Mouse (Mus musculus): ENCODE results near the gene Olfr126. TPM values are rescaled to one million over a fixed set of nuclear protein-coding genes. Genes with fewer than 3 reads are reported as not detected.

The Olfr126 gene
- total RNA-seq (2017), result not detected in 3 replicates

DNA sequence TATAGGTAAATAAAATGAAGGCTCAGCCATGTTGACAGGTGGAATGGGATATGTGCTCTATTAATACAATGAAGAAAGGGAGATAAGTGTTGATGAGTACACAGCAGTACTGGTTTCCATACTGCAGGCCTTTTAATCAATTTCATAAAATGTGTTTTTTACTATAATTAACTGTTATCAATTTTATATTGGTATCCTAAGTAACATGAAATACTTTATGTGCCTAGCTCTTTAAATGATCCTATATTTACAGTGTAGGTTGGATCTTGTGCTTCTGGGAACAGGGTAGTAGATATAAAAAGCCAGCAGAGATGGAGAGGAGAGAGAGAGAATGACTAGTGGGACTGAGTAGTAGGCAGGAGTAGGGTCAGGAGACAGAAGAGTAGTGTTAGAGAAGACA is at the start of gene Olfr126:
Gene Olfr126, plus strand, starts transcription at position 301 of the 400 bp plus-strand sequence.
- no peak for ATAC-seq (replicated peaks; ENCODE audit: insufficient number of reproducible peaks, low FRiP score, low TSS enrichment, poor library complexity, severe bottlenecking)

DNA sequence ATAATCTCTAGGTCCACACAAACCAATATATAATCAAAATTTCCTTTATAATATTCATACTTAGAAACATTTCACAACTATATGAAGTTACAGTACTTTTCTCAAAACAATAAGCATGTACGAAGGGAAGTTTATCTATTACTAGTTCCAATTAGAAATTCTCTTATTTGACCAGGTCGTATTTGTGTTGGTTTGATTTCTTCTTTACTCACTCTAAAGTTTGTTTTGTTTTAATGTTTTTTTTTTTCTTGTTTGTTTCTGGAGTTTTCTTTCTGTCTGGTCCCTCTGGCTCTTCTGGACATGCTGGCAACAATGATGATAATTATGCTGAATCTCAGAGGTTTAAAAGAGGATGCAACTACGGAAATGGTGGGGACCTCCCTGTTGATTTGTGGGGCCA is 47.7 kb upstream of the Olfr126 start, which contains the start of gene Olfr124:
Gene Olfr124, plus strand, starts transcription at position 301 of the 400 bp plus-strand sequence.
- ATAC-seq (replicated peaks; ENCODE audit: insufficient number of reproducible peaks, low FRiP score, low TSS enrichment, poor library complexity, severe bottlenecking), result no peak

DNA sequence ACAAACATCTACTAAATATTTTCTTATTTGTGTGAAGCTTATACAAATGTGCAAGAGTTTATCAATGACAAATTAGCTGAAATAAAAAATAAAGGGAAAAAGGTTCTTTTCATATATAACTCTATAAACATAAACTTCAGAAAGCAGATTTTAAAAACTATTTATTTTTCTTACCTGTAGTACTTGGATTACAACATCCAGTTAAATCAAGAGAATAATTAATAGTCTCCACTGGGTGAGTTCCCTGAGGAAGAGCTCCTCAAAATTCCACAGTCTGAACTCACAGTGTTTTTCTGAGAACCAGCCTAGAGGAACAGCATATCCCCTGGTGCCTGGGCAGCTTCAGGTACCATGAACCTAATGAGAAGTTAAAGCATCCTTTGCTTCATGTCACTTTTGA is 14.6 kb upstream of the Olfr126 start, which contains the start of gene Olfr125:
Gene Olfr125, plus strand, starts transcription at position 301 of the 400 bp plus-strand sequence.
- ATAC-seq (replicated peaks; ENCODE audit: insufficient number of reproducible peaks, low FRiP score, low TSS enrichment, poor library complexity, severe bottlenecking), result no peak

DNA sequence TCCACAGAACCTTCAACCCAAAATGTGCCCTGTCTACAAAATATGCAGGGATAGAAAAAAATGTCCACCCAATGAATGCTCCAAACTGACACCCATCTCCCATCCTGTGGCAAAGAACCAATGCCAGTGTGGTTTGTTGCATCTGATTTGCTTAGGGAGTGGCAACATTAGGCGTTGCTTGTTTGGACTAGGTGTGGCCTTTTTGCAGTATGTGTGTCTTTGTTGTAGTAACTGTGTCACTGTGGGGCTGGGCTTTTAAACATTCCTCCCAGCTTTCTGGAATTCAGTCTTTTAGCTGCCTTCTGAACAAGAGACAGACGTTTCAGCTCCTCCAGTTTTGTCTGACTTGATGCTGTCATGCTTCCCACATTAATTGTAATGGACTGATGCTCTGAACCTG is 16.6 kb downstream of the Olfr126 start:
- ATAC-seq (replicated peaks; ENCODE audit: insufficient number of reproducible peaks, low FRiP score, low TSS enrichment, poor library complexity, severe bottlenecking), result no peak

DNA sequence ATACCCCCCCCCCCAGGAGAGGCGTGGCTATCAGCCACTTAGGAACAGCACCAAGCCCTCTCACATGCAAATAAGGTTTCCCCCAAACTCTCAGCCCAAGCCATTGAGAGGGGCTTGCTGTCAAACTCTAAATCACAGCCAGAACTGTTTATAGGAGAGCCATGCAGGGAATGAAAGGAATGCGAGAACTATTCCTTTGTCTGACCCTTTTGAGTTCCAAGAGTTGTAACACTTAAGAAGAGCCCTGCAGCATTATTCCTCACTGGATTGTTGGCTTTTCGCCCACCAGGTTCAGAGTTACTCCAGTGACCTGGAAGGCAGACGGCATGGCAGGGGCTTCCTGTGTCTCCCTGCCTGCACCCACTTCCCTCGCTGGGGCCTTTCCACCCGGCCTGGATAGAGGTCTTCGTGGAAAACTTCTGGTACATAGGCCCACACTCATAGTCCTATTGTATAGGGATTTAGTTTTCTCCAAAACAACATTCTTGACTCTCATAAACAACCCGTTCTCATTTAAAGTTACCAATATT is 22.5 kb downstream of the Olfr126 start:
- ATAC-seq (replicated peaks; ENCODE audit: insufficient number of reproducible peaks, low FRiP score, low TSS enrichment, poor library complexity, severe bottlenecking), result no peak

DNA sequence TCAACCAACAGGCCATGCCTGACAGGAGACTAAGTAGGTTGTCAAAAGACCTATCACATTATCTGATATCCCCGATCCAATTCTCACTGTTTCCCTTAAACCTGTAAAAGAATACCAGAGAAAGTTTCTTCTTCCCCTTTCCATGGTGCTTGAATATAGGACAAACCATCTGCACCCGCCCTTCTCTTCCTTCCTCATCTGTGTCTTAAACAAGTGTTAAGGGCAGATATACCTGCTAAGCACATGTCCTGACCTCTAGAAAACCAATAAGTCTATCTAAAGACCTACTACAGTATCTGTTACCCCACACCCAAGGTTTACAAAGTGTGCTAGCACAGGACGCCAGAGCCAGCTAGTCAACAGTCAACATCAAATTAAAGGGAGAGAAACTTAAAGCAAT is 26.5 kb downstream of the Olfr126 start:
- ATAC-seq (replicated peaks; ENCODE audit: insufficient number of reproducible peaks, low FRiP score, low TSS enrichment, poor library complexity, severe bottlenecking), result no peak

DNA sequence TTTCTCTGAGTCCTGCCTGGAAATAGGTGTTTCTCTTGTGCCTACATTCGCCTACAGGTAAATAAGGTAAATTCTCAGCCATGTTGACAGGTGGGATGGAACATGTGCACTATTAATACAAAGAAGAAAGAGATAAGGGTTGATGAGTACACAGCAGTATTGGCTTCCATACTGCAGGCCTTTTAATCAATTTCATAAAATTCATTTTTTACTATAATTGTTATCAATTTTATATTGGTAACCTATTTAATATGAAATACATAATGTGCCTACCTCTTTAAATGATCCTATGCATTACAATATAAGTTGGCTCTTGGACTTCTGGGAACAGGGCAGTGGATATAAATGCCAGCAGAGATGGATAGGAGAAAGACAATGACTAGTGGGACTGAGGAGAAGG is 52.9 kb downstream of the Olfr126 start, which contains the start of gene Olfr127:
Gene Olfr127, plus strand, starts transcription at position 301 of the 400 bp plus-strand sequence.
- ATAC-seq (replicated peaks; ENCODE audit: insufficient number of reproducible peaks, low FRiP score, low TSS enrichment, poor library complexity, severe bottlenecking), result no peak

Other genes with a start within 250 kb of the Olfr126 start
- not detected in 3 replicates for gene Olfr115, start 220.4 kb upstream of the Olfr126 start, total RNA-seq (2017)
- not detected in 3 replicates for gene Olfr116, start 220.3 kb upstream of the Olfr126 start, total RNA-seq (2017)
- gene Olfr117, start 183.7 kb upstream of the Olfr126 start, total RNA-seq (2017), result not detected in 3 replicates
- not detected in 3 replicates for gene Olfr118, start 180.5 kb upstream of the Olfr126 start, total RNA-seq (2017)
- not detected in 3 replicates for gene Olfr119, start 150.9 kb upstream of the Olfr126 start, total RNA-seq (2017)
- gene Olfr120, start 125.7 kb upstream of the Olfr126 start, total RNA-seq (2017), result not detected in 3 replicates
- gene Olfr121, start 98.6 kb upstream of the Olfr126 start, total RNA-seq (2017), result not detected in 3 replicates
- not detected in 3 replicates for gene Olfr122, start 78.9 kb upstream of the Olfr126 start, total RNA-seq (2017)
- not detected in 3 replicates for gene Olfr123, start 54.0 kb upstream of the Olfr126 start, total RNA-seq (2017)
- not detected in 3 replicates for gene Olfr124, start 47.6 kb upstream of the Olfr126 start, total RNA-seq (2017)
- not detected in 3 replicates for gene Olfr125, start 14.5 kb upstream of the Olfr126 start, total RNA-seq (2017)
- not detected in 3 replicates for gene Olfr127, start 53.0 kb downstream of the Olfr126 start, total RNA-seq (2017)
- gene Olfr128, start 73.1 kb downstream of the Olfr126 start, total RNA-seq (2017), result not detected in 3 replicates
- not detected in 3 replicates for gene Olfr761, start 105.6 kb downstream of the Olfr126 start, total RNA-seq (2017)
- not detected in 3 replicates for gene Olfr129, start 212.6 kb downstream of the Olfr126 start, total RNA-seq (2017)
- not detected in 3 replicates for gene Olfr130, start 216.4 kb downstream of the Olfr126 start, total RNA-seq (2017)
- gene Olfr131, start 241.2 kb downstream of the Olfr126 start, total RNA-seq (2017), result not detected in 3 replicates